Mouse (Mus musculus): ENCODE measurements at regions not wholly inside any gene's neighbourhood (a gene's known extent, or its start where the extent isn't known, plus 50 kb on each side); places are given as distances from the start of the nearest gene placed in this dataset.

GRCm38 (mm10) chr2:116942321-116942791 is 63.9 kb downstream of the Tmco5 start:
- no peak for DNase-seq (ENCODE audit: low read depth, low spot score)

GRCm38 (mm10) chr2:116948538-116948937 is 70.0 kb downstream of the Tmco5 start:
- DNase-seq (ENCODE audit: low read depth, low spot score): no peak

- DNase-seq (ENCODE audit: low read depth, low spot score): no peak
Observed at GRCm38 (mm10) chr2:116949741-116950140, 71.2 kb downstream of the Tmco5 start.

- DNase-seq (ENCODE audit: low read depth, low spot score): no peak
Observed at GRCm38 (mm10) chr2:116950154-116950553, 71.7 kb downstream of the Tmco5 start.

GRCm38 (mm10) chr2:116951481-116951880 is 73.0 kb downstream of the Tmco5 start:
- DNase-seq (ENCODE audit: low read depth, low spot score): no peak

- DNase-seq (ENCODE audit: low read depth, low spot score): no peak
Observed at GRCm38 (mm10) chr2:116954280-116954679, 75.8 kb downstream of the Tmco5 start.

- DNase-seq (ENCODE audit: low read depth, low spot score): no peak
Observed at GRCm38 (mm10) chr2:116954896-116955295, 76.4 kb downstream of the Tmco5 start.

- no peak for DNase-seq (ENCODE audit: low read depth, low spot score)
Observed at GRCm38 (mm10) chr2:116963116-116963873, 84.8 kb downstream of the Tmco5 start.

- DNase-seq (ENCODE audit: low read depth, low spot score): no peak
Observed at GRCm38 (mm10) chr2:116966266-116966665, 87.8 kb downstream of the Tmco5 start.

GRCm38 (mm10) chr2:116971666-116972613 is 93.4 kb downstream of the Tmco5 start:
- no peak for DNase-seq (ENCODE audit: low read depth, low spot score)

- no peak for DNase-seq (ENCODE audit: low read depth, low spot score)
Observed at GRCm38 (mm10) chr2:116972614-116972985, 94.1 kb downstream of the Tmco5 start.

- no peak for DNase-seq (ENCODE audit: low read depth, low spot score)
Observed at GRCm38 (mm10) chr2:116973441-116973840, 95.0 kb downstream of the Tmco5 start.

GRCm38 (mm10) chr2:116974152-116974551 is 95.7 kb downstream of the Tmco5 start:
- no peak for DNase-seq (ENCODE audit: low read depth, low spot score)

GRCm38 (mm10) chr2:116974569-116975060 is 96.1 kb downstream of the Tmco5 start:
- no peak for DNase-seq (ENCODE audit: low read depth, low spot score)

- DNase-seq (ENCODE audit: low read depth, low spot score): no peak
Observed at GRCm38 (mm10) chr2:116975091-116975600, 96.7 kb downstream of the Tmco5 start.

- peak; percentile 40 for DNase-seq (ENCODE audit: low read depth, low spot score)
Observed at GRCm38 (mm10) chr2:116975601-116976431, 97.3 kb downstream of the Tmco5 start.

- no peak for DNase-seq (ENCODE audit: low read depth, low spot score)
Observed at GRCm38 (mm10) chr2:116976432-116976750, 97.9 kb downstream of the Tmco5 start.

GRCm38 (mm10) chr2:116976951-116977503 is 98.5 kb downstream of the Tmco5 start:
- no peak for DNase-seq (ENCODE audit: low read depth, low spot score)

- DNase-seq (ENCODE audit: low read depth, low spot score): no peak
Observed at GRCm38 (mm10) chr2:116977771-116978600, 99.5 kb downstream of the Tmco5 start.

- DNase-seq (ENCODE audit: low read depth, low spot score): no peak
Observed at GRCm38 (mm10) chr2:116978809-116979208, 100.3 kb downstream of the Tmco5 start.
